Mouse (Mus musculus) Patski (cell line): Measurements from ENCODE around the gene Enkd1. TPM values are rescaled to one million over a fixed set of nuclear protein-coding genes. Genes with fewer than 3 reads are reported as not detected.

Experiments
- ATAC-seq: fragments of 100-300 bp; one replicate; pipeline ENCODE4 v1.8.0; 2021
- CTCF ChIA-PET: fragments of 350-600 bp; sonication (Branson Sonifier 250); formaldehyde crosslinking; loops from one replicate; lab custom pipeline; 2022; ENCODE audit warnings: inconsistent platforms; lab: Charles Lee
- POLR2A ChIA-PET: fragments of 350-600 bp; sonication (Branson Sonifier 250); formaldehyde crosslinking; loops from one replicate; lab custom pipeline; 2022; ENCODE audit warnings: antibody characterized with exemption, inconsistent platforms; lab: Charles Lee
- DNase-seq: peaks from one replicate; pipeline ENCODE4 v3.0.0-alpha.2; 2011; ENCODE audit warnings: low read depth, low spot score
- H3K27me3 ChIP-seq: fragments of 371-371 bp; one replicate; pipeline ENCODE4 v1.5.1; 2021
- CTCF ChIP-seq: fragments of 100-300 bp; IDR thresholded peaks from one replicate; pipeline ENCODE4 v1.5.1; 2021
- in situ Hi-C: fragments of 300-500 bp; cut with MboI; formaldehyde crosslinking; loops from 3 replicates; pipeline ENCODE4 v1.11.1; 2018; ENCODE audit warnings: low pct_unique_long_range_greater_than_20kb, mixed read lengths
- polyA plus RNA-seq: library from polyadenylated mRNA; unstranded; gene quantifications from one replicate; pipeline ENCODE4 v1.2.3, GENCODE M21; 2021

Enkd1 gene
- polyA plus RNA-seq, 1 experiment from 2014 or later: 39.5 TPM

- CTCF ChIA-PET: interaction anchor here (1.2 kb wide), 1 partner anchor 12 kb away, joined by 3 read pairs; no protein-coding TSS in a partner anchor
- TF ChIP-seq CTCF: no peak
These were observed 13.8 kb downstream of the Enkd1 start for GRCm38 (mm10) chr8:105694051-105694799.

GRCm38 (mm10) chr8:105693648-105694047 is 14.4 kb downstream of the Enkd1 start:
- no peak for TF ChIP-seq CTCF
- no peaks in the 10 kb centered on the region for H3K27me3 ChIP-seq
- peak; percentile 10 for ATAC-seq
- ChIA-PET CTCF (interaction anchor here (1.2 to 1.7 kb wide), 2 partner anchors 11 to 37 kb away, joined by 3 read pairs; no protein-coding TSS in a partner anchor), POLR2A (interaction anchor here (0.6 kb wide), 2 partner anchors 11 to 891 kb away, joined by 3 read pairs; no protein-coding TSS in a partner anchor)
- DNase-seq: no peak
- in situ Hi-C loops: no loop called here

More at GRCm38 (mm10) chr8:105694051-105694799, 13.8 kb downstream of the Enkd1 start:
- no peak for ATAC-seq
- DNase-seq: no peak
- in situ Hi-C loops: no loop called here
- POLR2A ChIA-PET: interaction anchor here (0.6 kb wide), 1 partner anchor 890 kb away, joined by 3 read pairs; no protein-coding TSS in a partner anchor
- H3K27me3 ChIP-seq: no peaks in the 10 kb centered on the region

- ATAC-seq: no peak
- H3K27me3 ChIP-seq: no peaks in the 10 kb centered on the region
- ChIA-PET POLR2A (no interaction called here), CTCF (interaction anchor here (1.7 kb wide), 1 partner anchor 36 kb away, joined by 3 read pairs; no protein-coding TSS in a partner anchor)
- in situ Hi-C loops: no loop called here
- no peak for DNase-seq
- no peak for TF ChIP-seq CTCF
These were observed 15.4 kb downstream of the Enkd1 start for GRCm38 (mm10) chr8:105692449-105693182.

- in situ Hi-C loops: no loop called here
- no peaks in the 10 kb centered on the region for H3K27me3 ChIP-seq
- ATAC-seq: no peak
- DNase-seq: no peak
- ChIA-PET CTCF (no interaction called here), POLR2A (no interaction called here)
- no peak for TF ChIP-seq CTCF
These were observed 17.0 kb downstream of the Enkd1 start for GRCm38 (mm10) chr8:105690978-105691377.

- DNase-seq: no peak
- H3K27me3 ChIP-seq: no peaks in the 10 kb centered on the region
- no peak for TF ChIP-seq CTCF
- in situ Hi-C loops: no loop called here
- ChIA-PET POLR2A (no interaction called here), CTCF (no interaction called here)
- no peak for ATAC-seq
These were observed 18.0 kb downstream of the Enkd1 start for GRCm38 (mm10) chr8:105689983-105690360.

- TF ChIP-seq CTCF: no peak
- ATAC-seq (no peak), DNase-seq (no peak)
- POLR2A ChIA-PET: interaction anchor here (0.7 to 1.4 kb wide), 3 partner anchors 18 to 165 kb away, joined by 3 read pairs; no protein-coding TSS in a partner anchor
- no peaks in the 10 kb centered on the region for H3K27me3 ChIP-seq
- CTCF ChIA-PET: no interaction called here
- in situ Hi-C loops: no loop called here
These were observed 18.6 kb downstream of the Enkd1 start for GRCm38 (mm10) chr8:105689256-105689982.

- no peak for ATAC-seq
- no peaks in the 10 kb centered on the region for H3K27me3 ChIP-seq
- ChIA-PET POLR2A (interaction anchor here (0.7 to 1.4 kb wide), 2 partner anchors 17 to 166 kb away, joined by 3 read pairs; no protein-coding TSS in a partner anchor), CTCF (no interaction called here)
- TF ChIP-seq CTCF: no peak
- DNase-seq: no peak
- in situ Hi-C loops: no loop called here
These were observed 19.7 kb downstream of the Enkd1 start for GRCm38 (mm10) chr8:105688242-105688752.

GRCm38 (mm10) chr8:105687512-105687911 is 20.5 kb downstream of the Enkd1 start:
- no peaks in the 10 kb centered on the region for H3K27me3 ChIP-seq
- in situ Hi-C loops: no loop called here
- DNase-seq (no peak), ATAC-seq (no peak)
- CTCF ChIA-PET: interaction anchor here (0.9 to 1.2 kb wide), 2 partner anchors 9 to 61 kb away, joined by 3 to 6 read pairs; no protein-coding TSS in a partner anchor
- no peak for TF ChIP-seq CTCF
- POLR2A ChIA-PET: no interaction called here

- in situ Hi-C loops: no loop called here
- TF ChIP-seq CTCF: no peak
- DNase-seq: no peak
- POLR2A ChIA-PET: no interaction called here
- H3K27me3 ChIP-seq: no peaks in the 10 kb centered on the region
- ATAC-seq: no peak
- CTCF ChIA-PET: interaction anchor here (0.9 kb wide), 1 partner anchor 60 kb away, joined by 3 read pairs; no protein-coding TSS in a partner anchor
These were observed 21.5 kb downstream of the Enkd1 start for GRCm38 (mm10) chr8:105686551-105686950.

- CTCF ChIA-PET: no interaction called here
- no peak for DNase-seq
- no peak for TF ChIP-seq CTCF
- in situ Hi-C loops: no loop called here
- no peaks in the 10 kb centered on the region for H3K27me3 ChIP-seq
- POLR2A ChIA-PET: no interaction called here
- no peak for ATAC-seq
These were observed 22.2 kb downstream of the Enkd1 start, which contains the start of gene Carmil2 for GRCm38 (mm10) chr8:105685796-105686308. Carmil2 (plus strand) TSS chr8:105686274.
